Mouse (Mus musculus) left cerebral cortex, adult 9 months (tissue): ENCODE measurements at regions not wholly inside any gene's neighbourhood (a gene's known extent, or its start where the extent isn't known, plus 50 kb on each side); places are given as distances from the start of the nearest gene placed in this dataset.
A peak's percentile ranks its signal among the peaks of the same experiment; 100 is the strongest.
"Not testable (repeated sequence)": the region's sequence is repeated elsewhere in the genome, so short reads cannot be mapped to it uniquely, and the experiment has no call there.

Experiments used
- DNase-seq, 2 experiments: peaks; one replicate each; pipeline ENCODE4 v3.0.0; 2022; ENCODE audit warnings: low spot score in 2 of 2

DNA sequence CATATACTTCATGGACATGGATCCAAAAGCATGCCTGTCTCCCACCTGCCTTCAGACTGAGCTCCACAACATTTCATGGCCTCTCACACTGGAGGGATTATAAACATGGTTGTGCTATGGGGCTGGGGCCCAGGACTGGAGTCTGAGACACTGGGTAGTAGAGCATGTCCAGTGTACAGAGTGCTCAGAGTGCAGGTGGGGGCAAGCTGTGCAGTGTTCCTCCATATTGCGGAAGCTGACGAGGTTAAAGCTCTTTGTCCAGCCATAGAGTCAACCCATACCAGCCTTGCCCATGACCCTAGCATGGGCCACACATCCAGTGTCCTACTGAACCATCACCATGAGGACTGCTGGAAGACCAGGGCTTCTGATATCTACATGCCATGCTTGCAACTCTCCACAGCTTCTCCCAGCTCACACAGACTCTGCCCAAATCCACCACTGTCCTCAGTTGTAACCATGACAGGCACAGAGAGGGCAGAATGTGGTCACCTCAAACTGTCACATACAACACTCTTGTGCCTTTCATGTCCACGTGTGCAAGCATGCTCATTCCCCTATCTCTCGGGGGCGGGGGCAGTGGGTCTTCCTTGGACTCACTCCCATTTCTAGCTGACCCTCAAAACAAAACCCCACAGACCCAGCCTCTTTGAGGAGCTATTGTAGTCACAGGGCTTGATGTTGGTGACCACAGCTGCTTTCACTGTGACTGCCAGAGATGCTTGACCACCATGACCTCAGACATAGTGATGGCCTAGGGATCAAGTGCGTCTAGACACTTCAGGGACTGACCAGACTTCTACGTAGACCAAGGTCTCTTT is 55.9 kb downstream of the Tmem121 start:
- no peak for DNase-seq

- no peak for DNase-seq
Measured at GRCm38 (mm10) chr12:113242194-113242510, 56.4 kb downstream of the Tmem121 start.

DNA sequence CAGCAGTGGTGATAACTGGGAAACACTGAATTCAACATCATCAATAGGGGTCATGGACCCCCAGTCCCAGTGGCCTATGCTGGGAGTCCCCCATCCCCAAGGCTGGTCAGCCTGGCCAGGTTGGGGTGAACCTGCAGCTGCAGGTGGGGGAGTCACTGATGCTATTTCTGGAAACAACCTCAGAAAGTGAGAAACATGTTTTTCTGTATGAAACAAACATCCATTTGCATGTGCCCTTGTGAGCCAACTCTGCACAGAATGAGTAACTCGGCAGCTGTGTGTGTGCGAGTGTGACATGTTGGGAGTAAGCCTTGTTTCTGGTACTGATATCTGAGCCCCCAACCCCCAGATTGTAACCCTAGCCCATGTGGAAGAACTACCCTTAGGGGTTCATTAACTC is 59.0 kb downstream of the Tmem121 start:
- DNase-seq: no peak

DNA sequence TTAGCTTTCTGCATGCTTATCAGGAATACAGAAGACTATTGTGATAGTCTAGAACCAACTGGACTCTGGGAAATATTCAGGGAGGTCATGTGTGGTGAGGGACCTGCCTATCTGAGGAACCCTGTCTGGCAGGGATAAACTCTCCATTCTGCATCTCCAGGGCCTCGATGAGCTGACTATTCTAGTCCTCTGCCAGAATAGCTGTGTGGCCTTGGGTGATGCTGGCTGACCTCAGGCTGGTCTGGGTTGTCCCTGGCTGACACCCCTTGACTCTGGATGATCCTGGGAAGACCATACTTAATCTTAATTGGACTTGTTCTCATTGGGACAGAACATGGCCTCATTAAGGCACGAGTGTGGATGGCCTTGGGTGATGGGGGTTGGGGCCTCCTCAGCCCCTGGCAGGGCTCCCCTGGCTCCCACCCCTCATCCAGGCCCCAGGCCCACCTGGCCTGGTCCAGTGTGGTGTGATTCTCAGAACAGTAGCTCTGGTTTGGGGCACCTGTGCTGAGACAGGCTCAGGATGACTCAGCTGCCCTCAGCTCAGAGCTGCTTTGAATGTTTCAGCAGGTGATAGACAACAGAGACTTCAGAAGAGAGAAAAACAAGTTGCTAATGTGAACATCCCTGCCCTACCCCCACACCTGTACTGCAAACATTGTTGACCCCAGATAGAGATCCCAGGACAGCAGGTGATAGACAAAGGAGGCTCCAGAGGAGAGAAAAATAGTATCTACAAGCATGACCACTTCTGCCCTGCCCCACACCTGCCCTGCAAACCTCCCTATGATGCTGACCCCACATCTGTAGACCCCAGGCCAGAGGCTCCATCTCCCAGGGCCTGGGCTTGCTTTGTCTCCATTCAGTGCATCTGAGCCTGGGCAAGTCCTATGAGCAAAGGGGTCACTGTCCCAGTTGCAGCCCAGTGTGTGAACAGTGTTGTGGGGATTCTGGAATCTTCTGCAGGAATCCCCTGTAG is 68.0 kb downstream of the Tmem121 start:
- DNase-seq: not testable (repeated sequence)

GRCm38 (mm10) chr12:113255331-113255730 is 69.6 kb downstream of the Tmem121 start:
- DNase-seq: no peak

DNA sequence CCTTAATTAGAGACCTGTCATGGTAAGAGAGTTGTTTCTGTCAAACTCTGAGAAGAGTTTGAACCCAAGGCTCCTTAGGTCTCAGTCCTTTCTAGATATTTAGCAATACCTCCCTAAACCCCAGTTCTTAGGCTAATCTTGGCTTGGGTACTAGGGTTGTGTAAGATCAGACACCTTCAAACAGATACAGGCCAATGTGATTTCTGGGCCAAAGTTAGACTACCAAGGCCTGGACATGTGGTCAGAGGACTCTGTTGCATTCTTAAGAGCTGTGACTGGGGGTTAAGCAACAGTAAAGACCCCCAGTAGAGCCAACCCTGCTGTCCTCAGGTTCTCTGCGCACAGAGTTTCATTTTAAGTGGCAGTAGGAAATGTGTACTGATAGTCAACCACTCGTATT is 70.9 kb downstream of the Tmem121 start:
- no peak for DNase-seq

GRCm38 (mm10) chr12:113257243-113257642 is 71.5 kb downstream of the Tmem121 start:
- DNase-seq: no peak

DNA sequence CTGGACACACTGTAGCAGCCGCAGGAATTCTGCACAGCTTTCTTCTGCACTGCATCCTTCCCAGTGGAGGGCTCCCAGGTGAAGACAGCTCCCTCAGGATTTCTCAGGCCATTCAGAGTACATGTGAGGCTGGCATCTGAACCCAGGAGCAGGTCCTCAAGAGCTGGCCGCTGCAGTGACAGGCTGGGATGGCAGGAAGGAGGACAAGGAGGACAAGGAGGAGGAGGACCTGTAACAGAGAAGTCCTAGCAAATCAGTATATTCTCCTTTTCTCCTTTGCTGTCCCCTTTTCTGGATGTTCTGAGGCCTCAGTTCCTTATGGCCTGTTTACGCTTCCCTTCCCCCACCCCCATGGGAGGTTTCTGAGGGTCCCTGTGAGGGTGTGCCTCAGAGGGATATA is 73.7 kb downstream of the Tmem121 start:
- no peak for DNase-seq

- no peak for DNase-seq
Measured at GRCm38 (mm10) chr12:113260304-113260703, 74.6 kb downstream of the Tmem121 start.

DNA sequence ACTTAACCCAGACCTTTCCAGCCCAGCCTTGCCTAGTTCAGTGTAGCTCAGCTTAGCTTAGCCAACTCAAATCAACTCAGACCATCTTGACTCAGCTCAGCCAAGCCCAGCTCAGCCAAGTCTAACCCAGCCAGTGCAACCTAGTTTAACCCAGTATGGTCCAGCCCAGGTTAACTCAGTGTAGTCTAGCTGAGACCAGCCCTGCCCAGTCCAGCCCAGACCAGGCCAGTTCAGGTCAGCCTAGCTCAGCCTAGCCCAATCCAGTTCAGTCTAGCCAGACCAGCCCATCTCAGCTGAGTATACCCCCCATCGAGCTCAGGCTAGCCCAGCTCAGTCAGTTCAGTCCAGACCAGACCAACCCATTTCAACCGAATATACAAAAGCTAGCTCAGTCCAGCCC is 90.2 kb downstream of the Tmem121 start:
- no peak for DNase-seq

DNA sequence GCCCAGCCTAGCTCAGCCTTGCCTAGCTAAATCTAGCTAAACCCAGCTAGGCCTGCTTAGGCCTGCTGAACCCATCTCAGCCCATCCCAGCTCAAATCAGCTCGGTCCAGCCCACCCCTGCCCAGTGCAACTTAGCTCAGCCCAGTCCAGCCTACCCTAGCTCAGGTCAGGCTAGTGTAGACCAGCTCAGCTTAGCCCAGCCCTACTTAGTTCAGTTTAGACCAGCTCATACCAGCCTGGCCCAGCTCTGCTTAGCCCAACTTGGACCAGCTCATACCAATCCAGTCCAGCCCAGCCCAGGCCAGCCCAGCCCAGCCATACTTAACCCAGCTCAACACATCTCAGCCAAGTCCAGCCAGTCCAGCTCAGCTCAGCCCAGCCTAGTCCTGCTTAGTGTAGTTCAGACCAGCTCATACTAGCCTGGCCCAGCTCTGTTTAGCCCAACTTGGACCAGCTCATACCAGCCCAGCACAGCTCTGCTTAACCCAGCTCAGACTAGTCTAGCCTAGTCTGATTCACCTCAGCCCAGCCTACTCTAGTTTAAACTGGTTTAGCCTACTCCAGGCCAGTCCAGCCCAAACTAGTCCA is 90.7 kb downstream of the Tmem121 start:
- no peak for DNase-seq

GRCm38 (mm10) chr12:113277741-113278140 is 92.0 kb downstream of the Tmem121 start:
- DNase-seq: no peak

GRCm38 (mm10) chr12:113292029-113292809 is 106.5 kb downstream of the Tmem121 start:
- peak; percentile 20 to 33 for DNase-seq

- peak in 1 of 2 experiments; percentile 46 for DNase-seq
Measured at GRCm38 (mm10) chr12:113295924-113296323, 110.2 kb downstream of the Tmem121 start.

- no peak for DNase-seq
Measured at GRCm38 (mm10) chr12:113305973-113306372, 120.2 kb downstream of the Tmem121 start.

GRCm38 (mm10) chr12:113313319-113313718 is 127.6 kb downstream of the Tmem121 start:
- DNase-seq: no peak

DNA sequence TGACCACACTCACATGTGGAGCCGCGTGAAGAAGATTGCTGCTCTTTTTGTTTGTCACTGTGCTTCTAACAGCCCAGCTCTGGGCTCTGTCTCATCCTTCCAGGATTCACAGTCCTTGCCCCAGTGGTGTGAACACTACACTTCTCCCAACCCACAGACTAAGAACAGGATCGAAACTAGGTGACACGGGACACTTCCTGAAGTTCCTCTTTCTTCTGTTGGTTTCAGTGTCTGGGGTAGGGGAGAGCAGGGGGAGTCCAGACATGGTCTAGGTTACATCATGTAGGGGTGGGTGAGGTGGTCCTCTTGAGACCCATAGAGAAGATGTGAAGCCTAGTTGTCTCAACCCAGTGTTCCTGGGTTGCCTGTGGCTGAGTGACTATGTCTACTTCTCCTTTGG is 128.9 kb downstream of the Tmem121 start:
- no peak for DNase-seq

- DNase-seq: no peak
Measured at GRCm38 (mm10) chr12:113321086-113321485, 135.4 kb downstream of the Tmem121 start.

- peak in 1 of 2 experiments; percentile 17 for DNase-seq
Measured at GRCm38 (mm10) chr12:113322173-113322572, 136.4 kb downstream of the Tmem121 start.

GRCm38 (mm10) chr12:113327851-113328250 is 142.1 kb downstream of the Tmem121 start:
- DNase-seq: no peak

- no peak for DNase-seq
Measured at GRCm38 (mm10) chr12:113330266-113330665, 144.5 kb downstream of the Tmem121 start.

GRCm38 (mm10) chr12:113332226-113332625 is 146.5 kb downstream of the Tmem121 start:
- DNase-seq: no peak
